Mouse (Mus musculus) cerebellum, adult 2 months (tissue): Measurements from ENCODE around the gene Hapln3.

Experiments
- CTCF ChIP-seq: fragments of 200-500 bp; IDR thresholded peaks from 2 replicates; pipeline ENCODE4 v1.5.1; 2011; ENCODE audit warnings: low read depth, mild to moderate bottlenecking, control low read depth, low read length, moderate library complexity, borderline replicate concordance; ENCODE audit not compliant: insufficient read depth
- POLR2A ChIP-seq: fragments of 200-500 bp; IDR thresholded peaks from 2 replicates; pipeline ENCODE4 v1.6.1; 2011; ENCODE audit warnings: low read length, control low read depth, borderline replicate concordance; ENCODE audit not compliant: insufficient read depth

DNA sequence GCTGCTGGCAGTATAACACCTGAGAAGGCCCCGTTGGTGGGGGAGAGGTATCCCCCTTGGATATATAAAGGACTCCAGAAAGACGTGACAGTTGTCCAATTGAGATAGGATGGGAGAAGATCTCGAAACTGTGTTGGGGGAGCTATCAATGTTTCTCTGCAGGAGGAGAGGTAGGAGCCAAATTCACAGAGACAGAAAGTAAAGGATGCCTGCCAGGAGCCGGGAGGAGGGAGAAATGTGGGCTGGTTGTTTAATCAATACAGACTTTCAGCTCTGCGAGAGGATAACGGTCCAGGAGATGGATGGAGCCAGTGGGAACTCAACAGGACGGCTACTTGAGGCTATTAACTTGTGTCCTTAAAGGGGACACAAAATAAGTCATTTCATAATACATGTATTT lies 63.4 kb downstream of the Hapln3 start:
- TF ChIP-seq CTCF: no peak
- no peak for TF ChIP-seq POLR2A
